Mouse (Mus musculus) MEL (cell line): ENCODE measurements around the gene Npr1. TPM values are rescaled to one million over a fixed set of nuclear protein-coding genes. Genes with fewer than 3 reads are reported as not detected.

ENCODE experiments used
- DNase-seq: peaks from one replicate; pipeline ENCODE4 v3.0.0; 2011; ENCODE audit warnings: low read depth, low spot score
- H3K27ac ChIP-seq: 2 replicates; pipeline ENCODE4 v1.5.1; 2012; ENCODE audit warnings: low read depth, mild to moderate bottlenecking, control low read depth, low read length, moderate library complexity; ENCODE audit not compliant: control insufficient read depth
- H3K27me3 ChIP-seq, 2 experiments: fragments of 150-350 bp in 1 of 2; sonication (generic) in 1 of 2; 2 replicates each; pipeline ENCODE4 v1.6.1; 2012; ENCODE audit warnings: low read length in 2 of 2, mild to moderate bottlenecking in 2 of 2, improper control_type of control experiment in 1 of 2, moderate library complexity in 1 of 2; ENCODE audit not compliant: insufficient read depth in 2 of 2, control insufficient read depth in 1 of 2
- H3K36me3 ChIP-seq, 2 experiments: 2 replicates each; pipeline ENCODE4 v1.6.1; 2012 to 2014; ENCODE audit warnings: low read length in 2 of 2, improper control_type of control experiment in 1 of 2, inconsistent platforms in 1 of 2, mild to moderate bottlenecking in 1 of 2; ENCODE audit not compliant: insufficient read depth in 2 of 2, control insufficient read depth in 1 of 2
- H3K4me1 ChIP-seq, 2 experiments: fragments of 150-350 bp in 1 of 2; sonication (generic) in 1 of 2; 2 replicates each; pipeline ENCODE4 v1.6.1; 2012; ENCODE audit warnings: low read length in 2 of 2, improper control_type of control experiment in 1 of 2, mild to moderate bottlenecking in 1 of 2; ENCODE audit not compliant: insufficient read depth in 2 of 2, control insufficient read depth in 1 of 2
- H3K4me3 ChIP-seq, 2 experiments: fragments of 150-350 bp in 1 of 2; sonication (generic) in 1 of 2; 2 replicates each; pipeline ENCODE4 v1.5.1; 2012; ENCODE audit warnings: low read depth in 2 of 2, low read length in 2 of 2, mild to moderate bottlenecking in 2 of 2, moderate library complexity in 2 of 2, control low read depth in 1 of 2, improper control_type of control experiment in 1 of 2; ENCODE audit not compliant: control insufficient read depth in 1 of 2, insufficient read depth in 1 of 2
- H3K79me2 ChIP-seq: 2 replicates; pipeline ENCODE4 v1.6.1; 2012; ENCODE audit warnings: mild to moderate bottlenecking, low read length, moderate library complexity; ENCODE audit not compliant: control insufficient read depth, poor library complexity, insufficient read depth
- H3K9ac ChIP-seq: 2 replicates; pipeline ENCODE4 v1.6.1; 2012; ENCODE audit warnings: low read depth, mild to moderate bottlenecking, control low read depth, low read length, moderate library complexity; ENCODE audit not compliant: control insufficient read depth, poor library complexity, severe bottlenecking
- H3K9me3 ChIP-seq: fragments of 150-350 bp; sonication (generic); replicated peaks from 2 replicates; pipeline ENCODE4 v1.6.1; 2012; ENCODE audit warnings: mild to moderate bottlenecking, low read length, improper control_type of control experiment, moderate library complexity; ENCODE audit not compliant: insufficient read depth
- CTCF ChIP-seq, 3 experiments: IDR thresholded peaks in 2 of 3; conservative IDR thresholded peaks in 1 of 3; 2 replicates each; pipeline ENCODE4 v1.5.1; 2011 to 2012; ENCODE audit warnings: low read length in 3 of 3, low read depth in 2 of 3, mild to moderate bottlenecking in 2 of 3, improper control_type of control experiment in 1 of 3, inconsistent platforms in 1 of 3, mixed read lengths in 1 of 3, moderate library complexity in 1 of 3; ENCODE audit not compliant: control insufficient read depth in 1 of 3, insufficient read depth in 1 of 3, poor library complexity in 1 of 3, severe bottlenecking in 1 of 3
- E2F4 ChIP-seq: IDR thresholded peaks from 2 replicates; pipeline ENCODE4 v1.6.1; 2011; ENCODE audit warnings: low read depth, low read length, improper control_type of control experiment, borderline replicate concordance
- ELF1 ChIP-seq: IDR thresholded peaks from 2 replicates; pipeline ENCODE4 v1.6.1; 2014; ENCODE audit warnings: low read depth, mild to moderate bottlenecking, inconsistent platforms, low read length, improper control_type of control experiment, moderate library complexity
- EP300 ChIP-seq, 2 experiments: IDR thresholded peaks; 2 replicates each; pipeline ENCODE4 v1.6.1; 2011; ENCODE audit warnings: improper control_type of control experiment in 2 of 2, low read length in 2 of 2, low read depth in 1 of 2, mild to moderate bottlenecking in 1 of 2
- GABPA ChIP-seq: IDR thresholded peaks from 2 replicates; pipeline ENCODE4 v1.6.1; 2012; ENCODE audit warnings: low read depth, mild to moderate bottlenecking, inconsistent platforms, low read length, improper control_type of control experiment, moderate library complexity
- GATA1 ChIP-seq: IDR thresholded peaks from 2 replicates; pipeline ENCODE4 v1.6.1; 2011; ENCODE audit warnings: low read depth, low read length, improper control_type of control experiment
- JUND ChIP-seq: IDR thresholded peaks from 2 replicates; pipeline ENCODE4 v1.6.1; 2011; ENCODE audit warnings: low read depth, mild to moderate bottlenecking, improper control_type of control experiment, low read length
- KAT2A ChIP-seq: conservative IDR thresholded peaks from 2 replicates; pipeline ENCODE4 v1.6.1; 2012; ENCODE audit warnings: low read depth, low read length, improper control_type of control experiment, inconsistent platforms
- MAFK ChIP-seq: IDR thresholded peaks from 2 replicates; pipeline ENCODE4 v1.6.1; 2011; ENCODE audit warnings: low read depth, mild to moderate bottlenecking, low read length, improper control_type of control experiment, borderline replicate concordance
- MAZ ChIP-seq: IDR thresholded peaks from 2 replicates; pipeline ENCODE4 v1.6.1; 2012; ENCODE audit warnings: low read depth, mild to moderate bottlenecking, inconsistent platforms, low read length, improper control_type of control experiment
- MYB ChIP-seq: IDR thresholded peaks from 2 replicates; pipeline ENCODE4 v1.6.1; 2011; ENCODE audit warnings: mild to moderate bottlenecking, low read depth, low read length, improper control_type of control experiment
- POLR2A ChIP-seq, 2 experiments: IDR thresholded peaks; 2 replicates each; pipeline ENCODE4 v1.6.1; 2011 to 2012; ENCODE audit warnings: low read length in 2 of 2, mild to moderate bottlenecking in 2 of 2, control low read depth in 1 of 2, improper control_type of control experiment in 1 of 2, low read depth in 1 of 2, moderate library complexity in 1 of 2; ENCODE audit not compliant: control insufficient read depth in 1 of 2, insufficient read depth in 1 of 2, poor library complexity in 1 of 2
- RAD21 ChIP-seq: IDR thresholded peaks from 2 replicates; pipeline ENCODE4 v1.6.1; 2011; ENCODE audit warnings: mild to moderate bottlenecking, low read depth, low read length, improper control_type of control experiment
- SMC3 ChIP-seq: IDR thresholded peaks from 2 replicates; pipeline ENCODE4 v1.6.1; 2011; ENCODE audit warnings: low read depth, low read length, improper control_type of control experiment
- TAL1 ChIP-seq: IDR thresholded peaks from 2 replicates; pipeline ENCODE4 v1.6.1; 2012; ENCODE audit warnings: mild to moderate bottlenecking, inconsistent platforms, low read length, moderate library complexity, mixed read lengths
- TBP ChIP-seq: IDR thresholded peaks from 2 replicates; pipeline ENCODE4 v1.8.0; 2011; ENCODE audit warnings: low read depth, low read length, improper control_type of control experiment
- USF1 ChIP-seq: IDR thresholded peaks from 2 replicates; pipeline ENCODE4 v1.6.1; 2014; ENCODE audit warnings: low read depth, mild to moderate bottlenecking, inconsistent platforms, low read length, improper control_type of control experiment, moderate library complexity
- ZMIZ1 ChIP-seq: IDR thresholded peaks from 2 replicates; pipeline ENCODE4 v1.6.1; 2012; ENCODE audit warnings: low read depth, mild to moderate bottlenecking, inconsistent platforms, low read length, improper control_type of control experiment, moderate library complexity
- polyA plus RNA-seq, 2 experiments: library from polyadenylated mRNA; stranded (reverse) in 1 of 2; unstranded in 1 of 2; fragments of >175 nt in 1 of 2; fragments of >200 nt in 1 of 2; gene quantifications; 2 replicates each; pipeline versions ENCODE4 v1.2.1 to v1.2.4; 2012; ENCODE audit warnings: low replicate concordance in 2 of 2, low read depth in 1 of 2; ENCODE audit not compliant: insufficient read length in 2 of 2, insufficient read depth in 1 of 2, missing spikeins in 1 of 2
- total RNA-seq: library from RNA; depleted of rRNA; stranded (reverse); fragments of 300-350 nt; gene quantifications from 2 replicates; pipeline ENCODE4 v1.2.3, GENCODE M21; 2012

Gene Npr1
- total and polyA plus RNA-seq, 3 experiments = 0.11 TPM; not detected in 2

GRCm38 (mm10) chr3:90466311-90466766 is 673 bp upstream of the Npr1 start:
- H3K79me2 ChIP-seq = no peaks in the 10 kb centered on the region
- TF ChIP-seq KAT2A = no peak
- TF ChIP-seq MYB = no peak
- TF ChIP-seq RAD21 = peak; percentile 45
- peak in 1 of 3 experiments; percentile 43; a peak in 3 of 6 replicates for TF ChIP-seq CTCF (IDR thresholded peaks at IDR 0.05 in 2 of 3, conservative IDR thresholded peaks at IDR 0.05 in 1 of 3; ENCODE audit: control insufficient read depth in 1 of 3, insufficient read depth in 1 of 3, low read depth in 2 of 3, low read length in 3 of 3, poor library complexity in 1 of 3, severe bottlenecking in 1 of 3)
- peak; percentile 20; the same call in 1 of the 2 replicates for TF ChIP-seq SMC3
- TF ChIP-seq E2F4 = no peak
- H3K9ac ChIP-seq = no peak overlapping the region
- no peak overlapping the region for H3K4me3 ChIP-seq
- no peaks in the 10 kb centered on the region for H3K4me1 ChIP-seq
- no peaks in the 10 kb centered on the region for H3K36me3 ChIP-seq
- no peak overlapping the region for H3K27ac ChIP-seq
- peaks cover 8 to 10% of the 10 kb centered on the region in 2 experiments for H3K27me3 ChIP-seq
- H3K9me3 ChIP-seq = no peaks in the 10 kb centered on the region
- DNase-seq = no peak

DNA sequence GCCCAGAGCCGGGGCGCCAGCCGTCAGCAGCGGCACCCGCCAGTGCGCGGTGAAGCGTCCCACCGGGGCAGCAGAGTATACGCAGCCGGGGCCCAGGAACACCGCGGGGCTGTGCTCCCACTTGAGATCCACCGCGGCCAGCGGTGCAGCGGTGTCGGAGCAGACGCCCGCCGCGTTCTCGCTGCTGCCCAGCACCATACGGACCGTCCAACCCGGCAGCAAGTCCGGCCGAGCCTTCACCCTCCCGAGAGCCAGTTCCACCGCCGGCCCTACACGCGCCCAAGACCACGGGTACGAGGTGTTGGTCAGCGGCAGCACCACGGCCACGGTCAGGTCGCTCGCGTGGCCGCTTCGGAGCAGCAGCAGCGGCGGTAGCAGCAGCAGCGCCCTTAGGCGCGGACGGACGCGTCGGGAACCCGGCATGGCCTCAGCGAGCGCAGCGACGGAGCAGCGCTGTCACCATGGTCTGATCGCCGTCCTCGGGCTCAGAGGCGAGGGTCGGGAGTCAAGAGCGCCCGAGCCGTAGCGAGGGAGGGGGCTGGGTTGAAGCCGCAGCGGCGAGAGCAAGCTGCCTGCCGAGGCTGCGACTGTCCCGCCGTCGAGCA is 483 bp downstream of the Npr1 start:
- H3K4me3 ChIP-seq = no peak overlapping the region
- no peaks in the 10 kb centered on the region for H3K4me1 ChIP-seq
- H3K79me2 ChIP-seq = no peaks in the 10 kb centered on the region
- no peaks in the 10 kb centered on the region for H3K9me3 ChIP-seq
- no peak overlapping the region for H3K27ac ChIP-seq
- H3K27me3 ChIP-seq = peaks cover 8 to 12% of the 10 kb centered on the region in 2 experiments
- TF ChIP-seq GABPA = no peak
- TF ChIP-seq USF1 = no peak
- TF ChIP-seq POLR2A (IDR thresholded peaks at IDR 0.05; ENCODE audit: control insufficient read depth in 1 of 2, insufficient read depth in 1 of 2, low read depth in 1 of 2, low read length in 2 of 2, poor library complexity in 1 of 2) = no peak
- TF ChIP-seq TAL1 = no peak
- TF ChIP-seq ELF1 = no peak
- TF ChIP-seq TBP = no peak
- no peak for TF ChIP-seq JUND
- TF ChIP-seq MAZ = no peak
- TF ChIP-seq ZMIZ1 = no peak
- TF ChIP-seq GATA1 = no peak
- TF ChIP-seq EP300 (IDR thresholded peaks at IDR 0.05; ENCODE audit: low read depth in 1 of 2, low read length in 2 of 2) = no peak
- no peak for TF ChIP-seq E2F4
- TF ChIP-seq MAFK = no peak
- no peak overlapping the region for H3K9ac ChIP-seq
- no peaks in the 10 kb centered on the region for H3K36me3 ChIP-seq
- no peak for DNase-seq
